Mouse (Mus musculus) embryo, embryonic 10.5 days (tissue): ENCODE data around the gene Actn3.
A peak's percentile ranks its signal among the peaks of the same experiment; 100 is the strongest.

Experiments
- DNase-seq: peaks from one replicate; pipeline ENCODE4 v3.0.0-alpha.2; 2015; ENCODE audit warnings: low spot score

Gene Actn3

DNA sequence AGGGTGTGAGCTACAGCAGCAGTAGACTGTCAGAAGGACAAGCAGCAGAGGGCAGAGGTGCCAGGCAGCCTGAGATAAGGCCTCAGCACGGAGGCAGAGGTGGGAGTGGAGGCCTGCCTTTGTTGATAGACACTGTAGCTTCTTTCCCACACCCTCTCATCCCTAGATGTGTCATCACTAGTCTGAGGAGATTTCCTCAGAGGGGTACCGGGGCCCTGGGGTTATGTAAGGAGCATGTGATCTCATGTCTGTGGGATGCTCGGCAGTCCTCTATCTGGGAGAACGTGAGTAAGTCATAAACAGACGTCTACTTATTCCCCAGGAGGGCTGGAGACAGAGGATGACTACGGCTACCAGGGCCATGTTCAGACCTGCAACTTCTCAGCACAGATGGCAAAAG, 18.6 kb downstream of the Actn3 start:
- DNase-seq = no peak

DNA sequence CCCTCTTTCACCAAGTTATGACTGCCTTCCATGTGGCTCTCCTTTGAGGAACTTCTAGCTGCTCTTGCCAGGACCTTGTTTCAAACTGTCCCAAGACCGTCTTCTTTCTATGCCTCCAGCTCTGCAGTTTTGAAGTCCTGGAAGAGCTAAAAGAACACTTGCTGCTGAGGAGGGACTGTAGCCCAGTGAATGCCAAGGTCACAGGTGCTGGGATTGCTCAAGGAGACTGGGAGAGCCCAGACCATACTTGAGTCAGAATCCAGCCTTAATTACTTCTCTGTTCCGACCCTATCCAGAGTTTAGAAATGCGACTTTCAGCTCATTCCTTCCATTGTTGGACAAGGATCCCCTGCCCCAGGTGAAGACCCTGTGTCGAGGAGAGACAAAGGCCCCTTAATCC, 21.8 kb downstream of the Actn3 start:
- no peak for DNase-seq

DNA sequence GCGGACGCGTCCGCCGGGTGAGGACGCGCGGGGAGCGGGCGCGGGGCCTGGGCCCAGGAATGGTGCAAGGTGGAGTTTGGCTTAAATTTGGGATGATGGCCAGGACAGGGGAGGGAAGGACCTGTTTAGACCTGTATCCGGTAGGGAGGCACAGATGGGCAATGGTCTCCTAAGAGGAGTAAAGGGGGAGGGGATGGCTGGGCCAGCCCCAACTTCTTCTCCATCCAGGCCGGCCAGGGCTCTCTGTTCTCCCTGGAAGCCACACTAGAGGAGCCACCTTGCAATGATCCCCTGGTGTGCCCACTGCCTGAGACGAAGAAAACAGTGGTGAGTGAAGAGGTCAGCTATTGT, 22.3 kb downstream of the Actn3 start:
- DNase-seq = no peak

DNA sequence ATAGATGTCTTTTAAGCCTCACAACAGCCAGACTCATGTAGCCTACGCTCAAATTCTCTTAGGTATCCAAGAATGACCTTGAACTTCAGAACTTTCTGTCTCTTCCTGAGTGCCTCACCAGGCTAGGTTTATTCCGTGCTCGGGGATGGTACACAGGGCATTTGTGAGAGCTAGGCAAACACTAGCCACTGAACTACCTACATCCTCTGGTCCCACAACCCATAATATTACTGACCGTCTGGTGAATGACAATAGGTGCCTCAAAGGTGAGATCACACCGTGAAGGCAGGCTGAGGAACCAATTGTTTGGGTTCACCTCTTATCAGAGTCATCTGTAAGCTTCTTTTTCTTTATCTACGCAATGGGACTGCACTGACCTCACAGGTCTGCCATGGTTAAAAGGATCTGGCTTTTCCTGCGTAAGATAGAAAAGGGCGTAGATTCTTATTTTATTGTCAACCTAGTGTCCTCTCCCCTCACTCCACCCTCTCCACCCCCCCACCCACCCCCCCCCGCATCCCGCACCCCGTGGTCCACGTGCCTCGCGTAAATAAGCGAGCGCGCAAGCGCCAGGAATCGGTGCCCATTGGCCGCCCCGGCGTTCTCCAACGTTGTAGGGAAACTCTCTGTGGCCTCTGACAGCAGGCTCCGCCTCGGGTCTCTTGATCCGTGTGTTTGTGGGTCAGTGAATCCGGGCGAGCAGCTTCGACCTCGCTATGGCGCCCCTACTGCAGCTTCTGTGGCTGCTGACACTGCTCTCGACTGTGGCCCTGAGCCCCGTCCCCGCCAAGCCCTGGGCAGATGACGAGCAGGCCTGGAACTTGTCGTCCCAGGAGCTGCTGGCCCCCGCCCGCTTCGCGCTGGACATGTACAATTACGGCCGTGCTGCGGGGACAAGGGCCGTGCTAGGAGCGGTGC, 22.9 kb downstream of the Actn3 start, which contains the start of gene Ctsf:
Gene Ctsf, plus strand, starts transcription at position 579 of the 918 bp plus-strand sequence.
- DNase-seq = peak; percentile 92

DNA sequence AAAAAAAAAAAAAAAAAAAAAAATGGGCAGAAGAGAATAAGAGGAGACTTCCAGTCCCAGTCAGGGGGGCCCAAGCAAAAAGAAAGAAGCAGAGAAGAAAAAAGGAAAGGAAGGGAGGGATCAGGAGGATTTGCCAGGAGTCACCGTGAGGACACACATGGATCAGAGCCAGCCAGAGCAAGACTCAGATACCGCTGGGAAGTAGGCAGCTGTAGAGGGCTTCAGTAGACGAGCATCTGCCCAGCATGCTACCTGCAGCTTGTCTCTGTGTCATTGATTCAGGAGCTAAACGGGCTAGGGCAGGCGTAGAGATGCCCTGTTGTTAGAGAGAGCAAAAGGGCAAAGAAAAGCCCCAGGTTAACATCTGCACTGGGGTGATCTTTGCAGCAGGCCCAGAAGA, 27.4 kb downstream of the Actn3 start:
- no peak for DNase-seq

DNA sequence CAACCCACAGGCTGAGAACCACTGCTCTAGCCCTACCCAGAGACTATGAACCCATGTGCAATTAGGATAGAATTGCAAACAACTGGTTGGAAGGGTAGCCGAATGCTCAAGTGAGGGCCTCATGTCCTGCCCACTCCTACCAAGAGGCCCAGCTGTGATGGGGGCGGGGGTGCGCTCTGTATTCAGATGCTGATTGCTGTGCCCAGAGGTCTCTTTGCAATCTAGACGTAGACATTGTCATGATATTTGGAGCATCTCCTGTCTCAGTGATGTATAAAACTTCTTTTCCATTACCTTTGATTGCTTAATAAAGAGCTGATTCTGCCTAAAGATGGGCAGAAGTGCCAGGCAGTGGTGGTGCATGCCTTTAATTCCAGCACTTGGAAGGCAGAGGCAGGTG, 27.9 kb downstream of the Actn3 start:
- DNase-seq = no peak

DNA sequence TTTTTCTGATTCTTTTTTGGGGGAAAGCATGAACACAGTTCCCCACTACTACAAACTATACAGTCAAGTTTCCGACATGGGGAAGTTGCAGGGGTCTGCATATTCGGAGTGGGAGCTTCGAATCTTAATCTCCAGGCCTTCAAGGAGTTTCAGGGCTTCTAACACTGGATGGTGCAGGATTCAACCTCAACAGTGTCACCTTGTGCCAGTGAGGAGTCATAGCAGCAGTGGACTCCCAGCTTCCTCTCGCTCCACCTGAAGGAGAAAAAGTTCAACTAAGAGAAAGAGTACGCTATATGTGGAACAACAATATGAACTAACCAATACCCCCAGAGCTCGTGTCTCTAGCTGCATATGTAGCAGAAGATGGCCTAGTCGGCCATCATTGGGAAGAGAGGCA, 30.2 kb downstream of the Actn3 start:
- peak; percentile 35 for DNase-seq

DNA sequence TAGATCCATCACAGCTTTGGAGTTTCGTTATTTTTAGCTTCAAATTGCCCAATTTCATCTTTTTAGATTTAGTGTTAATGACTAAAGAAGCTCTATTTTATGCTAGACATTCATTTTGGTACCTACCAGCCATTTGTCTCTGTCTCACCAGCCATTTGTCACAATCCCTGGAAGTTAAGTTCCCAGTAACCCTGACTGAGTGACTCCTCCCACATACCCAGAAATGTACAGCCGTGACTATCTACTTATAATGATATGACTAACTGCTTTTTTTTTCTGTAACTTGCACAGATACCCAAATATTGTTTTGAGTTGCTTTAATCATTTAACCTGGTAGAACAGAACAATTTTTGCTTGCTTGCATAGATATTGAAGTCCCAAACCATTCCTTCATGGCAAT, 31.9 kb downstream of the Actn3 start:
- no peak for DNase-seq

DNA sequence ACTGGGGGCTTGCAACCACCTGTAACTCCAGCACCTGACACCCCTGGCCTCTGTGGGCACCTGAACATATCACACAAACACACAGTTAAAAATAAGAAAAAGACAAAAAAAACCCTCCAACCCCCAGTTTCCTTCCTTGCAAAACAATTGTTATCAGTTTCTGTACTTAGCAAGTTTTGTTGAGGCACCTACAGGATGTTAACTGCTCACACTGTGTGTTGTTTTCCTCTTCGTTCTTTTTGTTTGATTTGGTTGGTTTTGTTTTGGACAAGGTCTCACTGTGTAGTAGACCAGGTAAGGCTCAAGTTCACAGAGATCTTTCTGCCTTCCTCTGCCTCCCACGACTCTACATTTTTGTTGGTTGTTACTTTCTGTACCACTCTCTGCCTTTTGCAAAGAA, 35.1 kb downstream of the Actn3 start:
- DNase-seq = no peak

DNA sequence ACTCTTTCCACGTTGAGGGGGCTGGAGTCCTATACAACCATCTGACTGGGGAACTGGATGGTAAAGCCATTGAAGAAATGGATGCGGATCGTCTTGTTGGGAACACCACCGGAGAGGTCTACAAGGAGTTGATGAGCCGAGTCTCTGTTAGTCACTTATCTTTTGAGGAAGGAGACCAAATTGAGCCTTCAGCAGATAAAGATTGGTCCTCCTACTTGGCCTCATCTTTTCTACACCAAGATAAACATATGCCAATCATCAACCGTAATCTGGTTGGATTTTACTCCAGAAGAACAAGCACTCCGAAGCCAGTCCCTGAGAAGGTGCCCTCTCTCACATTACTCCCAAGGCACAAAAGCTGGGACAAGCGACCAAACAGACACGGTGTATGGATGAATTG, 36.9 kb downstream of the Actn3 start:
- DNase-seq = no peak

DNA sequence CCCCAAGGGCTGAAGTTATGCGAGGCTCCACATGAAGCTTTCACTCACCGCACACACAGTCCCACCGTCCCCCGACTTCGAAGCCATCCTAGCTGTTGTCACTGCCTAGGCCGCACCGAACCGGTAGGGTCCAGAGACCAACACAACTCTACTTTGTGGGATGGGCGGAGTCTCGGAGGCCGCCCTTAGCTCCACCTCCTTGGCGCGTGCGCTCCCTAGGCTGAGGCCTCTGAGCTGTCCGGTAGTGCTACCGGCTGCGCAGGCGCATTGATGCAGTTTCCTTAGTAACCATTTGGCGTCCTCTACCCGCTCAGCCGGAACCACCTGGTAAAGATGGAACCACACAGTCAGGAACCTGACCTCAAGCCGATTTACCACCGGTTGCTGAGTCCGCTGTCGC, 38.6 kb downstream of the Actn3 start, which contains the start of the genes Ccs and Ccdc87:
Gene Ccs, minus strand, starts transcription at position 184 of the 400 bp plus-strand sequence.
Gene Ccdc87, plus strand, starts transcription at position 218 of the 400 bp plus-strand sequence.
- DNase-seq = peak; percentile 97

DNA sequence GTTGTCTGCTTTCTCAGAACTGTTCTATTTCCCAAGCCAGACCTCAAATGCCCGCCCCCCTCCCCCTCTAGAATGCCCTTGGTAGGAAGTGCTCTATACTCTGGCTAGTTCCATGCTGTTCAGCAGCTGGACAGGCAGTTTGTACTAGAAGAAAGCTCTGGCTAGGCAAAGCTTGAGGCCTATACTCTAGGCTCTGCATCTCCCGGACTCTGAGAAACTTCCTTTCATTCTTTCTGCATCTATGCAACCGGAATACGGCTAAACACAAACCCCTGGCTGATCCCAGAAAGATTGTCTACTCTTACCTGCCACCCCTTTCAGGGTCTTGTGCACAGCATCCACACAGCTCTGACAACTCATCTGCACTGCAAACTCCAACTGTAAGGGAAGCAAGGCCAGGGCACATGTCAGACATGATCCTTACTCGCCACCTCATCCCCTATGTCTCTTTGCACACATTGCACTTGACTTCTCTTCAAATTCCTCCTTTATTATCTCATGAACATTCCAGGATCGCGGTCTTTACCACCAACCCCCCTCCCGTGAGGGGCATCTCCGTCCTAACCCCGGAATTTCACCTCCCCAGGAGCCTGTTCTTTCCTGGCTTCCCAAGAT, 39.1 kb downstream of the Actn3 start:
- no peak for DNase-seq

DNA sequence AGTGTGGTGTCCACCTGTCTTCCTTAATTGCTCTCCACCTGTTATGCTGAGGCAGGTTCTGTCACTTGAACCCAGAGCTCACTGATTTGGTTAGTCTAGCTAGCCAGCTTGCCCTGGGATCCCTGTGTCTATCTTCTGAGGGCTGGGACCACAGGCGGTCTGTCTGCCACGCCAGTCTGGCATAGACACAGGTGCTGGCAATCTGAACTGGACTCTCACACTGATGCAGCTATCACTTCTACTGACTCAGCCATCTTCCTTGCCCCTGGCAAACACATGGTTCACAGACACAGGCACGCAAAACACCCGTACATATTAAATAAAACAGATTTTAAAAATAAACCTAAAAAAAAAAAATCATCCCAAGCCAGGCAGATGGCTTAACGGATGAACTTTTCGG, 40.7 kb downstream of the Actn3 start:
- no peak for DNase-seq

DNA sequence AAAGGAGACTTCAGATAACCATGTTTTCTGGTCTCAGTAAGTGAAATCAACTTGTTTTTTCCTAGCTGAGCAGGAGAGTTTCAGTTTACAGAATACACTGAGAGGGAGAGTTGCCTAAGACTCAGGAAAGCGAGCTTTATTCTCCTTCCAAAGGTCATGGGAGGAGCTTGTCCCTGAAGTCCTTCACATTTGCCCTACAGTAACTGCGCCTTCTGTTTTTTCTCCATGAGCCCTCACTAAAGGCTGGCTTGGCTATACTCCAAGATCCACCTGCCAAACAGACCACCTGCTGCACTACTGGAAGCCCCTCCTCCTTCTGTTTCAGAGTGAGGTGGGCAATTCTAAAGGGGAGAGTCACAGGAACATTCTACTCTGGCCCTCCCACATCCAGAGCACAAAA, 41.6 kb downstream of the Actn3 start:
- DNase-seq = no peak

DNA sequence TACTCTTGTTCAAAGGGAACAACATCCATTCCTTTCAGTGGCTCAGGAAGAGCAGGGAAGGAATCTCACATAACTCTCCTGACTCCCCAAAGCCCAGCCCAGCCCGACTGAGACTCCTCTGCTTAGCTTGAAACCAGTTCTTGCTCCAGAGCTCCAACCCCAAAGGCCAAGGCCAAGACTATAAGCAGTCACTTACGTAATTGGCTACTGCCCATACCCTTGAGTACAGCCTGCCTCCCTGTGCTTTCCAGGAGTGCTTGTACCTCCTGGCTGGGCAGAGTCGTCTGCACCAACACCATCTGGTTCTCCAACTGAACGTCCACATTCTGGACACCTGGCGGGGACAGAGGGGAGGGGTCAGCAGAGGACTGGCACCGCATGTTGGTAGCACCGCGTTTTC, 43.7 kb downstream of the Actn3 start:
- DNase-seq = no peak

DNA sequence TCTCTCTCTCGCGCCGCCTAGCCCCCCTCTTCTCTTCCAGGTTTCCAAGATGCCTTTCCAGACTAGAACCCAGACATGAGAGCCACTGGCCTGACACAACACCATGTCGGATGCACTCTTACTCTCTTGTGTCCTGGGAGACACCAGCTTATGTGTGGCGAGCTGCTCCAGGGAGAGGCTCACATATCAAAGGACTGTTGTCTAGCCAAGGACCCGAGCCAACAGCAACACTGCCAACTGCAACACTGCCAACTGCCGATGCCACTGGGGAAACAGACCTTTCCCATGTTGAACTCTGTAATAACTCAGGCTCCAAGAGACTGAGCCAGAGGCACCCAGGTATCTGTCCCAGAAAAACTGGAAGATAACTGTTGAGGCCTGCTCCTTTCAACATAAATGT, 48.6 kb downstream of the Actn3 start:
- DNase-seq = no peak

DNA sequence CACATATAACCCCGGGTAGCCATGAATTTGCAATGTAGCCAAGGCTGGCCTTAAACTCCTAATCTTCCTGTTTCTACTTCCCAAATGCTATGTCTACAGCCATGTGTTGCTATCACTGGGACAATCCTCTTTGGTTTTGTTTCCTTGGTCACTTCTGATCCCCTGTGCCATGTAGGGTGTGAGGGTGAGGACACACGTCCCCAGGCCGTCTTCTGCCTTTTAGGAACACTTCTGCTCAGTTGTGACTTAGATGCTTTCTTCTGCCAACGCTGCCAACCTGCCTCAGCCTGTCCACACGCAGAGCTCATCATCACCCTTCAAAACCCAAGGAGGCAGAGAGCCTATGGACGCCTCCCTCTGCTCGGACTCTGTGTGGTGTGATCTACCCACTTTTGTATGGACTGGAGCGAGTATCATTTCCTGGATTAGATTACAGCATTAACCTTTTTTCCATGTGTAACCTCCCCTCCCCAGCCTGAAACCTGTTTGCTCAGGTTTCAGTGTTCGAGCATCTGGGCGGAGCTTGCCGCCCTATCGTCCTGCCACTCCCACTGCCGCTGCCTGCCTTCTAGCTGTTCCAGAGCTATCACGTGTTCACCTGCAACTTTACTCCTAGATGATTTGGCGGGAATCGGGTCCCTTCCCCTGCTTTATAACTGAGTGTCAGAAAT, 49.1 kb downstream of the Actn3 start:
- DNase-seq = no peak

DNA sequence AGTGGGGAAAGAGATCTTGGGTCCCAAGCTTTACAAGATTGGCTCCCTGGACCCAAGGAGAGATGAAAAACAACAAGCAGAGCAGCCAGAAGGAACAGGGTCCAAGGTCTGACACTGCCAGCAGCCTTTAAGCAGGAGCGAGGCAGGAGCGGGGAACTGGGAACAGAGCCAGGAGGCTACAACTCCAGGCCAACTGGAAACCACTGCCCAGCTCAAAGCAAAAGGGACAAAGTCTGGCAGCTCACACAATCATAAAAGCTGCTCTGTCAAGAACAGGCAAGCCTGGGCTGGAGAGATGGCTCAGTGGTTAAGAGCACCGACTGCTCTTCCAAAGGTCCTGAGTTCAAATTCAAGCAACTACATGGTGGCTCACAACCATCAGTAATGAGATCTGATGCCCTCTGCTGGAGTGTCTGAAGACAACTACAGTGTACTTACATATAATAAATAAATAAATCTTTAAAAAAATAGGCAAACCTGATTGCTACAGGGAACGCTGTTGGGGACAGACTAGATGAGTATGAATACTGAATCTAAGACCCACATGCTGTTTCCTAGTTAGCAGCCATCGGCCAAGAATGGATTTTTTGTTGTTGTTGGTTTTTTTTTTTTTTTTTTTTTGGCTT, 56.9 kb downstream of the Actn3 start:
- DNase-seq = no peak

DNA sequence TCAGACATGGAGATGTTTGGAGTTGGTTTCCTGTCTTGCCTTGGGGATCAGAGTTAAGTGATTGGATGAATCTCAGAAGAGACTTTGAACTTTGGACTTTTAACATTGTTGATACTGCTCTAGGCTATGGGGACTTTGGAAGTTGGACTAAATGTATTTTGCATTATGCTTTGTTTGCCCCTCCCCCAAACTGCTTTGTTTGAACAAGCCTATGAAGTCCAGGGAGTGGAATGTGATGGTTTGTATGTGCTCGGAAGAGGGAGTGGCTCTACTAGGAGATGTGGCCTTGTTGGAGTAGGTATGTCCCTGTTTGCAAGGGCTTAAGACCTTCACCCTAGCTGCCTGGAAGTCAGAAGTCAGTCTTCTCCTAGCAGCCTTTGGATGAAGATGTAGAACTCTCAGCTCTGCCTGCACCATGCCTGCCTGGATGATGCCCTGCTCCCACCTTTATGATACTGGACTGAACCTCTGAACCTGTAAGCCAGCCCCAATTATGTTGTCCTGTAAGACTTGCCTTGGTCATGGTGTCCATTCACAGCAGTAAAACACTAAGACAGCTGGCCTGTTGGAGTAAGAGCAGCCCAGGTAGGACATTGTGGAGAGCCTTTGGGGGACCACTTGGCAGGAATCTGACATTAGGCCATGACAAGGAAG, 60.4 kb downstream of the Actn3 start:
- DNase-seq = no peak

DNA sequence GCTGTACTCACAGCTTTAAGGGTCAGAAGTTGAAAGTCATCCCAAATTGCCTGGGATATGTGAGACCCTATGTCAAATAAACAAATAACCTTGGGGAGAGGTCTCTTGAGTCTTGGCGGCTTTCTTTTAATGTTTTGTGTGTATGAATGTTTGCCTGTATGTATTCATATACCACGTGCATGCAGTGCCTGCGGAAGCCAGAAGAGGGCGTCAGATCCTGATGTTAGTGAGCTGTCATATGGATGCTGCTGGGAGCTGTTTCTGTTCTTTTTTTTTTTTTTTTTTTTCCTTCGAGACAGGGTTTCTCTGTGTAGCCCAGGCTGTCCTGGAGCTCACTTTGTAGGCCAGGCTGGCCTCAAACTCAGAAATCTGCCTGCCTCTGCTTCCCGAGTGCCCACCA, 64.7 kb downstream of the Actn3 start:
- peak; percentile 45 for DNase-seq

DNA sequence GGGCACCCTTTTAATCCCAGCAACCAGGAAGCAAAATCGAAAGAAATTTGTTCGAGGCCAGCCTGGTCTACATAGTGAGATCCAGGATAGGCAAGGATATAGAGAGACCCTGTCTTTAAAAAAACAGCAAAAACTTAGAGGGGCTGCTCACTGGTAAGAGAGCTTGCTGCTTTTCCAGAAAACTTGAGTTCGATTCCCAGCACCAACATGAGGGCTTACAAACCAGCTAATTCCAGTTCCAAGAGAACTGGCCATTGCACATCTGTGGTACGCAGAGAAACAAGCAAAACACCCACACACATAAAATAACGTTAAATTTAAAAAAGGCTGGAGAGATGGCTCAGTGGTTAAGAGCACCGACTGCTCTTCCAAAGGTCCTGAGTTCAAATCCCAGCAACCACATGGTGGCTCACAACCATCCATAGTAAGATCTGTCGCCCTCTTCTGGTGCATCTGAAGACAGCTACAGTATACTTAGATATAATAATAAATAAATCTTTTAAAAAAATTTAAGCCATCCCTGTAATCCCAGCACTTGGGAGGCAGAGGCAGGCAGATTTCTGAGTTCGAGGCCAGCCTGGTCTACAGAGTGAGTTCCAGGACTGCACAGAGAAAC, 65.3 kb downstream of the Actn3 start:
- peak; percentile 4 for DNase-seq

DNA sequence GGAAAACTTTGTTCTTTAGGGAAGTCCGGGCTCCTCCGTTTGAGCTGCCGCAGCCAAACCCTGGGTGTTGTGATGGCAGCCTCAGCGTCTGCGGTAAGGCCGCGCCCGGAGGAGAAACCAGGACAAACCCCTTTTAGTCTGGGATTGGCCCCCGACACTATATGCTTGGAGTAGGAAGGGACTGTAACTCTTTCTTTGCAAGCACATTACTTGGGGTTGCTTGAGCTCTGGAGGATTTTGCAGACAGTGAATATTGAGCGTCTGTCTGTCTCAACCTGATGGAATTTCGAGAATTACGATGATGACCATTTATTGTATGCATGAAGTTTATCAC, 65.8 kb downstream of the Actn3 start:
- DNase-seq = no peak
